Mouse (Mus musculus): Measurements from ENCODE around the gene Ptgr2. TPM values are rescaled to one million over a fixed set of nuclear protein-coding genes. Genes with fewer than 3 reads are reported as not detected.
"Not testable (repeated sequence)": the region's sequence is repeated elsewhere in the genome, so short reads cannot be mapped to it uniquely, and the experiment has no call there.

Ptgr2 gene
- polyA plus RNA-seq, 1 experiment from 2014 or later: 13.4 TPM

DNA sequence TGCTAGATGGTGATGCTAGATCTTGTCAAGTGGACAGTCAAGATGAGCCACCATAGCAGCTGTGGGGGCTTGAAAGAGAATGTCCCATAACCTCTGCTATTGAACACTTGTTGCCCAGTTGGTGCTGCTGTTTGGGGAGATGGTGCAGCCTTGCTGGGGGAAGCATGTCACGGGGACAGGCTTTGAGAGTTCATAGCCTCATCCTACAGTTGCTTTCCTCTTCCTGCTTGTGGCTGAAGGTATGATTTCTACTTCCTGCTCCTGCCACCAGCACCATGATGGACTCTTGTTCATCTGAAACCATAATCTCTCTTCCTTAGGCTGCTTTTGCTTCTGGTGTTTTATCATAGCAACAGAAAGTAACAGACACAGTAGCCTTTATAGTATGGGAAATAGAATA lies 19.5 kb downstream of the Ptgr2 start:
- H3K9ac ChIP-seq (replicated peaks): no peak overlapping the region
- no peaks in the 10 kb centered on the region for H3K27me3 ChIP-seq
- 91% methylated on average over 1 of the region's 1 CpGs for WGBS
- no peak overlapping the region for H3K27ac ChIP-seq
- peaks cover 8% of the 10 kb centered on the region; the same call in 1 of the 2 replicates for H3K36me3 ChIP-seq
- H3K9me3 ChIP-seq: no peaks in the 10 kb centered on the region
- no peak for ATAC-seq (ENCODE audit: insufficient number of reproducible peaks, insufficient read depth, low FRiP score, low TSS enrichment, low read depth)
- H3K4me2 ChIP-seq: no peak overlapping the region
- H3K4me1 ChIP-seq (replicated peaks): no peaks in the 10 kb centered on the region
- no peak overlapping the region for H3K4me3 ChIP-seq (replicated peaks)

DNA sequence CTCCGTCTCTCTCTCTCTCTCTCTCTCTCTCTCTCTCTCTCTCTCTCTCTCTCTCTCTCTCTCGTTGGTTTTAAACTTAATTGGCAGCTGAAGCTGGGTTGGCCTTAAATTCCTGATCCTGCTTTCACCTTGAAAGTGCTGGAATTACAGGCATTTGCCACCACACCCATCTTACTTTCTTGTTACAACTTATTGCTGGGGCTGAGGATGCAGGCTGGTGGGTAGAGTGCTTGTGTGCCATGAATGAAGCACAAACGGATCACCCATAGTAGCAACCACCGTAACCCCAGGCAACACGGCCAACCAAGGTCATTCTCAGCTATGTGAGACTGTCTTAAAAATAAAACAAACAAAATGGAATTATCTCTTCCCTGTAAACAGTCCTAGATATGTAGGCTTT lies 26.3 kb downstream of the Ptgr2 start:
- H3K27ac ChIP-seq: no peak overlapping the region
- no peak overlapping the region for H3K4me3 ChIP-seq (replicated peaks)
- ATAC-seq (ENCODE audit: insufficient number of reproducible peaks, insufficient read depth, low FRiP score, low TSS enrichment, low read depth): no peak
- H3K9ac ChIP-seq (replicated peaks): no peak overlapping the region
- H3K9me3 ChIP-seq: no peaks in the 10 kb centered on the region
- WGBS: 85% methylated on average over 3 of the region's 5 CpGs
- peaks cover 5% of the 10 kb centered on the region; the same call in 1 of the 2 replicates for H3K4me1 ChIP-seq (replicated peaks)
- no peaks in the 10 kb centered on the region for H3K27me3 ChIP-seq
- no peaks in the 10 kb centered on the region for H3K36me3 ChIP-seq
- no peak overlapping the region for H3K4me2 ChIP-seq

- ATAC-seq (ENCODE audit: insufficient number of reproducible peaks, insufficient read depth, low FRiP score, low TSS enrichment, low read depth): 0 out of 2 replicates have a peak, but pooled peaks have one; percentile 6
- Histone ChIP-seq H3K9me3 (no peaks in the 10 kb centered on the region), H3K27ac (peak overlapping the region; percentile 96; the same call in 1 of the 2 replicates), H3K36me3 (peaks cover 4% of the 10 kb centered on the region; the same call in 1 of the 2 replicates), H3K27me3 (no peaks in the 10 kb centered on the region), H3K4me1 (replicated peaks) (peaks cover 18% of the 10 kb centered on the region), H3K4me2 (peak overlapping the region; percentile 82), H3K9ac (replicated peaks) (peak overlapping the region; percentile 93), H3K4me3 (replicated peaks) (peak overlapping the region; percentile 98)
- 49% methylated on average over 7 of the region's 7 CpGs for WGBS
Observed at GRCm38 (mm10) chr12:84316006-84316405, 31.0 kb downstream of the Ptgr2 start.

- no peaks in the 10 kb centered on the region for H3K27me3 ChIP-seq
- peak; percentile 94 for ATAC-seq (ENCODE audit: insufficient number of reproducible peaks, insufficient read depth, low FRiP score, low TSS enrichment, low read depth)
- peak within 1 kb of the TSS; percentile 98 for H3K4me3 ChIP-seq (replicated peaks)
- H3K4me2 ChIP-seq: peak within 1 kb of the TSS; percentile 82
- peaks cover 18% of the 10 kb centered on the region for H3K4me1 ChIP-seq (replicated peaks)
- peaks cover 4% of the 10 kb centered on the region; the same call in 1 of the 2 replicates for H3K36me3 ChIP-seq
- peak within 1 kb of the TSS; percentile 93 for H3K9ac ChIP-seq (replicated peaks)
- under 1% methylated on average over 77 of the region's 77 CpGs for WGBS
- H3K9me3 ChIP-seq: no peaks in the 10 kb centered on the region
- peak within 1 kb of the TSS; percentile 96 for H3K27ac ChIP-seq
Observed at GRCm38 (mm10) chr12:84316721-84317621, 31.9 kb downstream of the Ptgr2 start, which contains the start of gene Zfp410. TSS of gene Zfp410 (plus strand) at chr12:84316852.

DNA sequence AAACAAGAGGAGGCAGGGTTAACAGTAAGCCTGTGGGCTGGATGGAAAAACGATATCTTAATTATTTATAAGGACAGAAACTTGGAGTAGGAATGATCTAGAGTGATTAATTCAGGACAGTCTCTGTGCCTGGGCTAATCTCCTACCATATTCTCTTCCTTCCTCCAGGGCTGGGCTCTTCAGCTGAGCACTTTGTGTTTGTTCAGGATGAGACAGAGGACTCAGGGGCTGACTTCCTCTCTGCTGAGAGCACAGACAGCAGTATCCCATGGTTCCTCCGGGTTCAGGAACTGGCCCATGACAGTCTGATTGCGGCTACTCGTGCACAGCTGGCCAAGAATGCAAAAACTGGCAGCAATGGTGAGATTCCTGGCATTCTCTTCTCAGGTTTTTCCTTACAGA lies 42.1 kb downstream of the Ptgr2 start:
- ATAC-seq (ENCODE audit: insufficient number of reproducible peaks, insufficient read depth, low FRiP score, low TSS enrichment, low read depth): no peak
- H3K4me3 ChIP-seq (replicated peaks): no peak overlapping the region
- peaks cover 78% of the 10 kb centered on the region for H3K36me3 ChIP-seq
- H3K9ac ChIP-seq (replicated peaks): no peak overlapping the region
- no peak overlapping the region for H3K27ac ChIP-seq
- H3K4me1 ChIP-seq (replicated peaks): no peaks in the 10 kb centered on the region
- H3K27me3 ChIP-seq: no peaks in the 10 kb centered on the region
- H3K4me2 ChIP-seq: no peak overlapping the region
- WGBS: 79% methylated on average over 4 of the region's 4 CpGs
- no peaks in the 10 kb centered on the region for H3K9me3 ChIP-seq

- Histone ChIP-seq H3K36me3 (peaks cover 94% of the 10 kb centered on the region), H3K4me3 (replicated peaks) (no peak overlapping the region), H3K4me2 (no peak overlapping the region), H3K9me3 (no peaks in the 10 kb centered on the region), H3K9ac (replicated peaks) (no peak overlapping the region), H3K27ac (no peak overlapping the region), H3K4me1 (replicated peaks) (no peaks in the 10 kb centered on the region), H3K27me3 (no peaks in the 10 kb centered on the region)
- WGBS: 94% methylated on average over 11 of the region's 11 CpGs
- no peak for ATAC-seq (ENCODE audit: insufficient number of reproducible peaks, insufficient read depth, low FRiP score, low TSS enrichment, low read depth)
Observed at GRCm38 (mm10) chr12:84336963-84337625, 52.1 kb downstream of the Ptgr2 start.

- no peak overlapping the region for H3K4me3 ChIP-seq (replicated peaks)
- WGBS: 58% methylated on average over 2 of the region's 2 CpGs
- no peak for ATAC-seq (ENCODE audit: insufficient number of reproducible peaks, insufficient read depth, low FRiP score, low TSS enrichment, low read depth)
- no peaks in the 10 kb centered on the region for H3K4me1 ChIP-seq (replicated peaks)
- no peak overlapping the region for H3K9ac ChIP-seq (replicated peaks)
- no peak overlapping the region for H3K27ac ChIP-seq
- no peak overlapping the region for H3K4me2 ChIP-seq
- peaks cover 50% of the 10 kb centered on the region for H3K36me3 ChIP-seq
- H3K9me3 ChIP-seq: no peaks in the 10 kb centered on the region
- no peaks in the 10 kb centered on the region for H3K27me3 ChIP-seq
Observed at GRCm38 (mm10) chr12:84347192-84347591, 62.2 kb downstream of the Ptgr2 start.

DNA sequence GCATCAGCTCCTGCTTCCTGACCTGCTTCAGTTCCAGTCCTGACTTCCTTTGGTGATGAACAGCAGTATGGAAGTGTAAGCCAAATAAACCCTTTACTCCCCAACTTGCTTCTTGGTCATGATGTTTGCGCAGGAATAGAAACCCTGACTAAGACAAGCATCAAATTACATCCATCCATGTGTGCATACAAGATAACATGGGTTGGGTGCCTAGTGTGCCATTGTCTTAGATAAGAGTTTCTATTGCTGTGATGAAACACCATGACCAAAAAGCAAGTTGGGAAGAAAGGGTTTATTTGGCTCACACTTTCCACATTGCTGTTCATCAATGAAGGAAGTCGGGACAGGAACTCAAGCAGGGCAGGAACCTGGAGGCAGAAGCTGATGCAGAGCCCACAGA lies 73.7 kb downstream of the Ptgr2 start:
- not testable (repeated sequence) for H3K4me2 ChIP-seq; ATAC-seq (ENCODE audit: insufficient number of reproducible peaks, insufficient read depth, low FRiP score, low TSS enrichment, low read depth)
- WGBS: 87% methylated on average over 2 of the region's 2 CpGs

GRCm38 (mm10) chr12:84361555-84362489 lies 76.8 kb downstream of the Ptgr2 start, which contains the start of the genes Coq6 and Fam161b:
TSS of gene Coq6 (plus strand) at chr12:84361657.
TSS of gene Fam161b (minus strand) at chr12:84361833.
- Histone ChIP-seq H3K4me1 (replicated peaks) (peaks cover 13% of the 10 kb centered on the region), H3K9me3 (no peaks in the 10 kb centered on the region), H3K9ac (replicated peaks) (peak within 1 kb of the TSS; percentile 84), H3K4me3 (replicated peaks) (peak within 1 kb of the TSS; percentile 95), H3K27me3 (no peaks in the 10 kb centered on the region), H3K27ac (no peak within 1 kb of the TSS), H3K4me2 (peak within 1 kb of the TSS; percentile 74), H3K36me3 (peaks cover 10% of the 10 kb centered on the region; the same call in 1 of the 2 replicates)
- ATAC-seq (ENCODE audit: insufficient number of reproducible peaks, insufficient read depth, low FRiP score, low TSS enrichment, low read depth): peak; percentile 99
- WGBS: under 1% methylated on average over 51 of the region's 51 CpGs

More for the DNA sequence above, 73.7 kb downstream of the Ptgr2 start:
- H3K36me3 ChIP-seq: peaks cover 24% of the 10 kb centered on the region
- H3K9ac ChIP-seq (replicated peaks); H3K4me3 ChIP-seq (replicated peaks); H3K27ac ChIP-seq; H3K9me3 ChIP-seq; H3K27me3 ChIP-seq: not testable (repeated sequence)
- H3K4me1 ChIP-seq (replicated peaks): peaks cover 13% of the 10 kb centered on the region

- peaks cover 13% of the 10 kb centered on the region for H3K4me1 ChIP-seq (replicated peaks)
- H3K36me3 ChIP-seq: peaks cover 15% of the 10 kb centered on the region
- H3K9ac ChIP-seq (replicated peaks): no peak overlapping the region
- WGBS: 47% methylated on average over 2 of the region's 2 CpGs
- H3K4me3 ChIP-seq (replicated peaks): peak overlapping the region; percentile 95
- no peaks in the 10 kb centered on the region for H3K9me3 ChIP-seq
- no peak overlapping the region for H3K27ac ChIP-seq
- no peak for ATAC-seq (ENCODE audit: insufficient number of reproducible peaks, insufficient read depth, low FRiP score, low TSS enrichment, low read depth)
- H3K27me3 ChIP-seq: no peaks in the 10 kb centered on the region
- peak overlapping the region; percentile 74 for H3K4me2 ChIP-seq
Observed at GRCm38 (mm10) chr12:84362872-84363271, 77.8 kb downstream of the Ptgr2 start.
